Mouse (Mus musculus) testis, adult 2 months (tissue): ENCODE results near the gene Ablim1. TPM values are rescaled to one million over a fixed set of nuclear protein-coding genes. Genes with fewer than 3 reads are reported as not detected.

Source experiments
- H3K27ac ChIP-seq: fragments of 200-500 bp; 2 replicates; pipeline ENCODE4 v1.5.1; 2012; ENCODE audit warnings: low read depth, low read length; ENCODE audit not compliant: control insufficient read depth, insufficient read depth
- H3K27me3 ChIP-seq: fragments of 200-500 bp; 2 replicates; pipeline ENCODE4 v1.6.1; 2012; ENCODE audit warnings: mild to moderate bottlenecking, low read length, moderate library complexity; ENCODE audit not compliant: control insufficient read depth, insufficient read depth
- H3K36me3 ChIP-seq: fragments of 200-500 bp; 2 replicates; pipeline ENCODE4 v1.6.1; 2012; ENCODE audit warnings: mild to moderate bottlenecking, low read length; ENCODE audit not compliant: control insufficient read depth, insufficient read depth
- H3K4me1 ChIP-seq: fragments of 200-500 bp; 2 replicates; pipeline ENCODE4 v1.6.1; 2012; ENCODE audit warnings: low read length; ENCODE audit not compliant: control insufficient read depth, insufficient read depth
- H3K4me3 ChIP-seq: fragments of 200-500 bp; 2 replicates; pipeline ENCODE4 v1.5.1; 2012; ENCODE audit warnings: low read depth, mild to moderate bottlenecking, low read length, moderate library complexity, mixed read lengths; ENCODE audit not compliant: control insufficient read depth
- CTCF ChIP-seq: fragments of 200-500 bp; IDR thresholded peaks from 2 replicates; pipeline ENCODE4 v1.5.1; 2012; ENCODE audit warnings: low read depth, mild to moderate bottlenecking, inconsistent platforms, low read length, moderate library complexity; ENCODE audit not compliant: control insufficient read depth, insufficient read depth, insufficient replicate concordance
- POLR2A ChIP-seq: fragments of 200-500 bp; IDR thresholded peaks from 2 replicates; pipeline ENCODE4 v1.6.1; 2012; ENCODE audit warnings: low read depth, mild to moderate bottlenecking, inconsistent platforms, low read length, moderate library complexity; ENCODE audit not compliant: control insufficient read depth
- polyA plus RNA-seq: library from polyadenylated mRNA; depleted of rRNA; stranded (reverse); fragments of >200 nt; gene quantifications from 2 replicates; pipeline ENCODE4 v1.2.3, GENCODE M21; 2012

Gene Ablim1
- polyA plus RNA-seq, 1 experiment: 3.0 TPM

- no peak for TF ChIP-seq CTCF
- TF ChIP-seq POLR2A: no peak
- Histone ChIP-seq H3K4me3 (no peak overlapping the region), H3K27ac (no peak overlapping the region), H3K4me1 (no peaks in the 10 kb centered on the region; the same call in 1 of the 2 replicates), H3K36me3 (no peaks in the 10 kb centered on the region), H3K27me3 (no peaks in the 10 kb centered on the region)
These were observed 29.1 kb upstream of the Ablim1 start for GRCm38 (mm10) chr19:57343860-57344259.

DNA sequence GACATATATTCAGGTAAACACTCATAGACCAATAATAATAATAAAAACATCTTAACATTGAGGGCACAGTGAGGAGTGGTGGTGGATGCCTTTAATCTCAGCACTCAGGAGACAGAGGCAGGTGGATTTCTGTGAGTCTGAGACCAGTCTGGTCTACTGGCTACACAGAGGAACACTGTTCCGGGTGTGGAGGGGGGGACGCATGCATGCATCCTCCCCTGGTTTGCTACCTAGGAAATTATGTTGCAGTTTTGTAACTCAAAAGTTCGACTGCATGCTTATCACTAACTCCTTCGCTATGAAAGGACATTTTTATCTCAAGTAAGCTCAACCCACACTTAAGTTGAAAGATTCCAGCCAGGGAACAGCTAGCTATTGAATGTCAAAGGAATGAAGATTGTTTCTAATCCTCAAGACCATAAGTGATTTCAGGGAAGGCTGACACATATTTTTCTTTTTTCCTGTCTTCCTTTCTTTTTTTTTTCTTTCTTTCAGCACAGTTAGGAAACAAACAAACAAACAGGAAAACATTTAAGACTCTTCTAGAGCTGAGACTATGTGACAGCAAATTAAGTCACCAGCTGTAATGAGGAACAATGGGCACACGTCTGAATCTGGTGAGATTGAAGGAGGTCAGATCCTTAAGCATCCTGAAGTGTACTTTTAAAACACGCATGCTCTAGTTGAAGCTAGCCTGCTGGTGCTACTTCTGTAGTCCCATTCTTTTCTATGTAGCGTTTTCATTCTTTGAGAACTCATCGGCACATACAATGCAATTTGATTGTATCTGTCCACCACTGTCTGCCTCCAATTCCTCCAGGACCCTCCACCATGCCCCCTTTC lies 26.4 kb upstream of the Ablim1 start:
- no peaks in the 10 kb centered on the region for H3K27me3 ChIP-seq
- H3K36me3 ChIP-seq: no peaks in the 10 kb centered on the region
- no peak overlapping the region for H3K4me3 ChIP-seq
- TF ChIP-seq POLR2A: no peak
- no peak for TF ChIP-seq CTCF
- no peak overlapping the region for H3K27ac ChIP-seq
- no peaks in the 10 kb centered on the region; the same call in 1 of the 2 replicates for H3K4me1 ChIP-seq

DNA sequence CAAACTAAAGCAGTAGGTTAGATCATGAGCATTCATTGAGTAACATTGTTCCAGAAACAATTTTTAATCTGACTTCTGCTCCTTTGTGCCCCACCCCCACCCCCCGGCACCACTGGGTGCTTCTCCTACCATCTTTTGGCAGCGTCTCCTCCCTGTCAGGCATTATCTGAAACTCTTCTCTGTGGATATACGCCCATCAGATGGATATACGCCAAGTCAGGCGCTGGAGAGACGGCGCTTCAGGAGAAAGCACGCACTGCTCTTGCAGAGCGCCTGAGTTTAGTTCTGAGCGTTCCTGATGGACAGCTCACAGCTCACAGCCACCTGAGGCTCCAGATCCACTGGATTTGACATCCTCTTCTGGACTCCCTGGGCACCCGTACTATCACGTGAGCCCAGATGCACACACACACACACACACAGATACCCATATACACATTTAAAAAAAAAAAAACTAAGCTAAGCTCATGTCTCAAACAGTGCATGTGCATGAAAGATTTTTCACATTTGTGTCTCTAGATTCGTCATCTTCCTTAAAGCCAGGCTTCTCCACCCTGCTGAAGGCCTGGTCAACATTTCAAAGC lies 24.7 kb upstream of the Ablim1 start:
- no peak for TF ChIP-seq CTCF
- no peak for TF ChIP-seq POLR2A
- no peaks in the 10 kb centered on the region for H3K27me3 ChIP-seq
- no peak overlapping the region for H3K4me3 ChIP-seq
- no peak overlapping the region for H3K27ac ChIP-seq
- no peaks in the 10 kb centered on the region; the same call in 1 of the 2 replicates for H3K4me1 ChIP-seq
- H3K36me3 ChIP-seq: no peaks in the 10 kb centered on the region

DNA sequence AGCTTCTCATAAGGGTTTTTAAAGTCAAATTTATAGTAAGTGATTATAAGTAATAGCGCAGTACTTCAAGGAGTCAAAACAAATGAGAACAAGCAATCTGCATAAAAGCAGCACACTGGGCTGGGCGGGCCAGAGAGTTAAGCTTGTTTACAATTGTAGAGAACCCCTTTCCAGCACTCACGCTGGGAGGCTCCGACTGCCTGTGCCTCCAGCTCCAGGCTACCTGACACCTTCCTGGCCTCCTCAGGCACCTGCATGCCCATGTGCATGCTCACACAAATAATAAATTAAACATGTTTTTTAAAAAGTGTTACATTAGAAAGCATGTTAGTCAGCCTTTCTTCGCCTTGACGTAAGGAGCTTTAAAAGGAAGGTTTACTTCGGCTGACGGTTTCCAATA lies 20.4 kb upstream of the Ablim1 start:
- Histone ChIP-seq H3K4me3 (no peak overlapping the region), H3K36me3 (no peaks in the 10 kb centered on the region), H3K27ac (no peak overlapping the region), H3K27me3 (no peaks in the 10 kb centered on the region), H3K4me1 (no peaks in the 10 kb centered on the region; the same call in 1 of the 2 replicates)
- TF ChIP-seq POLR2A (no peak), CTCF (no peak)

DNA sequence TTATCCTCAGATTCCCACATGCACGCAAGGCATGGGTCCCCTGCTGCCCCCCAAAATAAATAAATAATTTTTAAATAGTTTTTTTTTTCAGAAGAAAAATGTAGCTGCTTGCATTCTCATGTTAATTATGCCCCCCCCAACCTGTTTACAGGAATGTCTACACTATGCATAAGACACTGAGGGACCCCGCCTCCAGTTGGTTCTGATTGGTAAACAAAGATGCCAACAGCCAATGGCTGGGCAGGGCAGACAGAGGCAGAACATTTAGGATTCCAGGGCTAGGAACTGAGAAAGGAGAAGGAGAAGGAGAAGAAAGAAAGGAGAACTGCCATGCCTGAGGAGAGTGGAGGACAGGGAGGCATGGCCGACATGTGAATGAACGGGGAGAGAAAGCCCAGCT lies 18.6 kb upstream of the Ablim1 start:
- no peak for TF ChIP-seq CTCF
- no peak for TF ChIP-seq POLR2A
- no peak overlapping the region for H3K4me3 ChIP-seq
- H3K36me3 ChIP-seq: no peaks in the 10 kb centered on the region
- no peak overlapping the region for H3K27ac ChIP-seq
- no peaks in the 10 kb centered on the region for H3K27me3 ChIP-seq
- peaks cover 2% of the 10 kb centered on the region; the same call in 1 of the 2 replicates for H3K4me1 ChIP-seq

GRCm38 (mm10) chr19:57331237-57331636 lies 16.5 kb upstream of the Ablim1 start:
- H3K27ac ChIP-seq: no peak overlapping the region
- peaks cover 2% of the 10 kb centered on the region; the same call in 1 of the 2 replicates for H3K4me1 ChIP-seq
- no peaks in the 10 kb centered on the region for H3K27me3 ChIP-seq
- H3K4me3 ChIP-seq: no peak overlapping the region
- no peaks in the 10 kb centered on the region for H3K36me3 ChIP-seq
- TF ChIP-seq POLR2A (no peak), CTCF (no peak)

DNA sequence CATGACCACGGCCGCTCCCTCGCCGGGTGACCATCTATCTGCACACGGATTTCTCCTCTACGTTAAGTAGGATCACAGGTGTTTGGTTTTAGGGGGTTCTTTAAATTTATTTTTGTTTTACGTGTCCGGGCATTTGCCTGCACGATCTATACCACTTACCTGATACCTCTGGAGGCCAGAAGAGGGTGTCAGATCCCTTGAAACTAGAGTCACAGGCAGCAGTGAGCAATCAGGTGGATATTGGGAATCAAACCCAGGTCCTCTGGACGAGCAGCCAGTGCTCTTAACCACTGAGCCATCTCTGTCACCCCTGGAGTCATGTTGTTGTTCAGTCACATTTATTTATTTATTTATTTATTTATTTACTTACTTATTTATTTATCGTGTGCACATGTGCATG lies 15.6 kb upstream of the Ablim1 start:
- H3K4me1 ChIP-seq: peaks cover 2% of the 10 kb centered on the region; the same call in 1 of the 2 replicates
- no peaks in the 10 kb centered on the region for H3K27me3 ChIP-seq
- TF ChIP-seq POLR2A: no peak
- no peak for TF ChIP-seq CTCF
- H3K36me3 ChIP-seq: no peaks in the 10 kb centered on the region
- no peak overlapping the region for H3K4me3 ChIP-seq
- no peak overlapping the region for H3K27ac ChIP-seq
